Mouse (Mus musculus): ENCODE results near the gene Gnptg. TPM values are rescaled to one million over a fixed set of nuclear protein-coding genes. Genes with fewer than 3 reads are reported as not detected.

The Gnptg gene
- polyA plus RNA-seq, 1 experiment, result 22.4 TPM

GRCm38 (mm10) chr17:25202401-25202800, 37.5 kb downstream of the Gnptg start:
- WGBS, result 93% methylated on average over 4 of the region's 4 CpGs
- DNase-seq (ENCODE audit: low read depth in 1 of 2, low spot score in 2 of 2), result no peak
- Histone ChIP-seq H3K4me3 (ENCODE audit: extremely low read depth, insufficient read depth, insufficient read length) (no peak overlapping the region), H3K27me3 (ENCODE audit: control insufficient read depth, insufficient read depth, low read length) (no peaks in the 10 kb centered on the region), H3K36me3 (ENCODE audit: control insufficient read depth, insufficient read depth, low read length) (peaks cover 38% of the 10 kb centered on the region), H3K27ac (ENCODE audit: insufficient read depth, low read length) (no peak overlapping the region), H3K4me1 (ENCODE audit: control insufficient read depth, insufficient read depth, insufficient read length) (no peaks in the 10 kb centered on the region)
- TF ChIP-seq CTCF (IDR thresholded peaks at IDR 0.05; ENCODE audit: extremely low read depth, insufficient read depth, insufficient read length, insufficient replicate concordance), result no peak
- TF ChIP-seq POLR2A (IDR thresholded peaks at IDR 0.05; ENCODE audit: low read depth, low read length), result no peak

DNA sequence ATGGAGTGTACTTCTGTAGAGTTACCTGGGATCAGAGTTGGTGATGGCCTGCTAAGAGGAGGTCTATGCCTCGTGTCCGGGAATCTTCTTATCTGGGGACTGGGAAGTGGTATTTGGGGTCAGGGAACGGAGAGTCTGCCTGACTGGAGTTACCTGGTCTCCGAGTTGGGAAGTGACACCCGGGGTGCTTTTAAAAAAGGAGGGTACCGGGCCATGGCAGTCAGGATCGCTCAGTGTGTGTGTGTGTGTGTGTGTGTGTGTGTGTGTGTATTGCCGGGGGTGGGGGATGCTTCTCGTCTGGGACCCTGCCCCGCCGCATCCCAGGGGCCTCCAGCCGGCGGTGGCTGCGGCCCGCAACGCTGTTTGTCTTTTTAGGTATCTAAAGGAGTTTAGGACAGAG, 50.8 kb downstream of the Gnptg start:
- H3K36me3 ChIP-seq (ENCODE audit: control insufficient read depth, insufficient read depth, low read length), result 0 out of 2 replicates have a peak, but pooled peaks cover 2% of the 10 kb centered on the region
- peaks cover 12% of the 10 kb centered on the region; the same call in 1 of the 2 replicates for H3K4me1 ChIP-seq (ENCODE audit: control insufficient read depth, insufficient read depth, insufficient read length)
- TF ChIP-seq CTCF (IDR thresholded peaks at IDR 0.05; ENCODE audit: extremely low read depth, insufficient read depth, insufficient read length, insufficient replicate concordance) (no peak), POLR2A (IDR thresholded peaks at IDR 0.05; ENCODE audit: low read depth, low read length) (no peak)
- no peaks in the 10 kb centered on the region for H3K27me3 ChIP-seq (ENCODE audit: control insufficient read depth, insufficient read depth, low read length)
- no peak for DNase-seq (ENCODE audit: low read depth in 1 of 2, low spot score in 2 of 2)
- H3K4me3 ChIP-seq (ENCODE audit: extremely low read depth, insufficient read depth, insufficient read length), result peak overlapping the region; percentile 91
- 7% methylated on average over 16 of the region's 16 CpGs for WGBS
- H3K27ac ChIP-seq (ENCODE audit: insufficient read depth, low read length), result no peak overlapping the region

- Histone ChIP-seq H3K4me1 (ENCODE audit: control insufficient read depth, insufficient read depth, insufficient read length) (peaks cover 15% of the 10 kb centered on the region; the same call in 1 of the 2 replicates), H3K4me3 (ENCODE audit: extremely low read depth, insufficient read depth, insufficient read length) (peak within 1 kb of the TSS; percentile 91), H3K27me3 (ENCODE audit: control insufficient read depth, insufficient read depth, low read length) (no peaks in the 10 kb centered on the region), H3K27ac (ENCODE audit: insufficient read depth, low read length) (peak within 1 kb of the TSS; percentile 84), H3K36me3 (ENCODE audit: control insufficient read depth, insufficient read depth, low read length) (no peaks in the 10 kb centered on the region)
- TF ChIP-seq CTCF (IDR thresholded peaks at IDR 0.05; ENCODE audit: extremely low read depth, insufficient read depth, insufficient read length, insufficient replicate concordance) (no peak), POLR2A (IDR thresholded peaks at IDR 0.05; ENCODE audit: low read depth, low read length) (no peak)
- WGBS, result under 1% methylated on average over 101 of the region's 104 CpGs
- peak in 1 of 2 experiments; percentile 63 for DNase-seq (ENCODE audit: low read depth in 1 of 2, low spot score in 2 of 2)
These were observed 51.5 kb downstream of the Gnptg start, which contains the start of gene Unkl for GRCm38 (mm10) chr17:25188150-25189031. Unkl (plus strand) TSS chr17:25188397.

DNA sequence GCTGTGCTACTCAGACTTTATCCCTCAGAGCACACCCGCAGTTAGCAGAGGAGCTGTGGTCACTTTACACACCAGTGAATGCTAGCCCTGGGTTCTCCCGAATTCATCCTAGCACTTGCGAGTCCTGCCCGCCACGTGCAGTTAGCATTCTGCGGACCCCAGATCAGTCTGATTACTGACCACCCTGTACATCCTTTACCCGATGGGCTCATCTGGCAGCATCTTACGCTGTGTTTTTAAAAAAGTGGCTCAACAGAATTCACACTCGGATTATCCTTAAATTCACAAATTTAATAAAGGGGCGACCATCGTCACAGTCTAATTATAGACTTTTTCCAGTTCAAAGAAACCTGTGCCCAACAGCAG, 52.2 kb downstream of the Gnptg start:
- H3K27ac ChIP-seq (ENCODE audit: insufficient read depth, low read length), result peak overlapping the region; percentile 48
- WGBS, result 25% methylated on average over 11 of the region's 11 CpGs
- no peak for DNase-seq (ENCODE audit: low read depth in 1 of 2, low spot score in 2 of 2)
- H3K36me3 ChIP-seq (ENCODE audit: control insufficient read depth, insufficient read depth, low read length), result no peaks in the 10 kb centered on the region
- TF ChIP-seq CTCF (IDR thresholded peaks at IDR 0.05; ENCODE audit: extremely low read depth, insufficient read depth, insufficient read length, insufficient replicate concordance) (no peak), POLR2A (IDR thresholded peaks at IDR 0.05; ENCODE audit: low read depth, low read length) (no peak)
- no peaks in the 10 kb centered on the region for H3K27me3 ChIP-seq (ENCODE audit: control insufficient read depth, insufficient read depth, low read length)
- peak overlapping the region; percentile 91 for H3K4me3 ChIP-seq (ENCODE audit: extremely low read depth, insufficient read depth, insufficient read length)
- H3K4me1 ChIP-seq (ENCODE audit: control insufficient read depth, insufficient read depth, insufficient read length), result peaks cover 15% of the 10 kb centered on the region; the same call in 1 of the 2 replicates

DNA sequence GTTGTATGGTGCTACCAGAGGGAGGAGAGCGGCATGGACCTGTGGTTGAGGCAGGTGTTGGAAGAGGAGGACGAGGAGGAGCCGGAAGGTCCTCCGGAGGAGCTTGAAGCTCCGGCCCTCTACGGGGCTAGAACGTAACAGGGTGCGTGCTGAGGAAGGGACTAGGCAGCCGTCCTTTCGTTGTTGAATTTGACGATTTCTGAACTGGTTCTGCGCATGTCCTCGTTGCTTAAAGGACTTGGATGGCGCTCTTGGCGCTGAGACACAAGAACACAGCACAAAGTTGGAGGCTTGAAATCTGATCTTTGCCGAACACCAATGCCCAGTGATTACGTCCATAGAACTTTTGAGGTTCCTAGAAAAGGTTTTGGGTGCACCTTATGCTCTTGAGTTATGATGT, 55.0 kb downstream of the Gnptg start:
- WGBS, result 9% methylated on average over 17 of the region's 17 CpGs
- Histone ChIP-seq H3K4me3 (ENCODE audit: extremely low read depth, insufficient read depth, insufficient read length) (peak overlapping the region; percentile 82), H3K27ac (ENCODE audit: insufficient read depth, low read length) (no peak overlapping the region), H3K27me3 (ENCODE audit: control insufficient read depth, insufficient read depth, low read length) (no peaks in the 10 kb centered on the region), H3K36me3 (ENCODE audit: control insufficient read depth, insufficient read depth, low read length) (no peaks in the 10 kb centered on the region), H3K4me1 (ENCODE audit: control insufficient read depth, insufficient read depth, insufficient read length) (peaks cover 15% of the 10 kb centered on the region; the same call in 1 of the 2 replicates)
- TF ChIP-seq CTCF (IDR thresholded peaks at IDR 0.05; ENCODE audit: extremely low read depth, insufficient read depth, insufficient read length, insufficient replicate concordance), result no peak
- TF ChIP-seq POLR2A (IDR thresholded peaks at IDR 0.05; ENCODE audit: low read depth, low read length), result no peak
- no peak for DNase-seq (ENCODE audit: low read depth in 1 of 2, low spot score in 2 of 2)

GRCm38 (mm10) chr17:25184129-25184691, 55.7 kb downstream of the Gnptg start, which contains the start of gene BC003965:
BC003965 (plus strand) TSS chr17:25184554.
- Histone ChIP-seq H3K4me1 (ENCODE audit: control insufficient read depth, insufficient read depth, insufficient read length) (peaks cover 8% of the 10 kb centered on the region; the same call in 1 of the 2 replicates), H3K27ac (ENCODE audit: insufficient read depth, low read length) (peak within 1 kb of the TSS; percentile 93), H3K4me3 (ENCODE audit: extremely low read depth, insufficient read depth, insufficient read length) (peak within 1 kb of the TSS; percentile 82), H3K27me3 (ENCODE audit: control insufficient read depth, insufficient read depth, low read length) (no peaks in the 10 kb centered on the region), H3K36me3 (ENCODE audit: control insufficient read depth, insufficient read depth, low read length) (no peaks in the 10 kb centered on the region)
- peak; percentile 96 to 97 for DNase-seq (ENCODE audit: low read depth in 1 of 2, low spot score in 2 of 2)
- TF ChIP-seq CTCF (IDR thresholded peaks at IDR 0.05; ENCODE audit: extremely low read depth, insufficient read depth, insufficient read length, insufficient replicate concordance), result no peak
- TF ChIP-seq POLR2A (IDR thresholded peaks at IDR 0.05; ENCODE audit: low read depth, low read length), result peak; percentile 83
- under 1% methylated on average over 50 of the region's 50 CpGs for WGBS

Other genes starting within 250 kb of the Gnptg start
- gene Cramp1l, start 224.3 kb downstream of the Gnptg start, polyA plus RNA-seq (2012; rRNA removed), result 12.6 and 15.3 TPM in 2 replicates
- gene Ift140, start 224.0 kb downstream of the Gnptg start, polyA plus RNA-seq (2012; rRNA removed), result 31.5 and 33.2 TPM in 2 replicates
- 37.6 and 46.7 TPM in 2 replicates for gene Tmem204, start 156.5 kb downstream of the Gnptg start, polyA plus RNA-seq (2012; rRNA removed)
- 20.7 and 22.6 TPM in 2 replicates for gene Telo2, start 124.2 kb downstream of the Gnptg start, polyA plus RNA-seq (2012; rRNA removed)
- gene Ptx4, start 119.4 kb downstream of the Gnptg start, polyA plus RNA-seq (2012; rRNA removed), result not detected in 2 replicates
- 27.0 and 29.9 TPM in 2 replicates for gene Clcn7, start 106.7 kb downstream of the Gnptg start, polyA plus RNA-seq (2012; rRNA removed)
- gene Ccdc154, start 77.7 kb downstream of the Gnptg start, polyA plus RNA-seq (2012; rRNA removed), result 0.04 TPM in 1 of 2 replicates, not detected in the other
- gene Gm38655, start 64.7 kb downstream of the Gnptg start, polyA plus RNA-seq (2012; rRNA removed), result not detected in 2 replicates
- gene BC003965, start 55.6 kb downstream of the Gnptg start, polyA plus RNA-seq (2012; rRNA removed), result 9.1 and 10.0 TPM in 2 replicates
- gene Unkl, start 51.7 kb downstream of the Gnptg start, polyA plus RNA-seq (2012; rRNA removed), result 30.4 and 32.0 TPM in 2 replicates
- 13.1 and 15.7 TPM in 2 replicates for gene Tsr3, start within 50 bp of the Gnptg start, polyA plus RNA-seq (2012; rRNA removed)
- gene Baiap3, start 16.2 kb upstream of the Gnptg start, polyA plus RNA-seq (2012; rRNA removed), result 23.1 and 23.8 TPM in 2 replicates
- 95.2 and 102 TPM in 2 replicates for gene Ube2i, start 34.5 kb upstream of the Gnptg start, polyA plus RNA-seq (2012; rRNA removed)
- 2.5 and 2.7 TPM in 2 replicates for gene Prss34, start 58.3 kb upstream of the Gnptg start, polyA plus RNA-seq (2012; rRNA removed)
- gene Prss28, start 68.5 kb upstream of the Gnptg start, polyA plus RNA-seq (2012; rRNA removed), result not detected in 2 replicates
- gene Prss29, start 78.5 kb upstream of the Gnptg start, polyA plus RNA-seq (2012; rRNA removed), result 0.26 and 0.32 TPM in 2 replicates
- 0.11 TPM in 1 of 2 replicates, not detected in the other for gene Tpsab1, start 105.4 kb upstream of the Gnptg start, polyA plus RNA-seq (2012; rRNA removed)
- 1.2 and 1.6 TPM in 2 replicates for gene Tpsb2, start 126.2 kb upstream of the Gnptg start, polyA plus RNA-seq (2012; rRNA removed)
- gene Tpsg1, start 129.1 kb upstream of the Gnptg start, polyA plus RNA-seq (2012; rRNA removed), result 0.09 TPM in 1 of 2 replicates, not detected in the other
- gene Cacna1h, start 193.7 kb upstream of the Gnptg start, polyA plus RNA-seq (2012; rRNA removed), result 11.6 and 14.4 TPM in 2 replicates
- 0.06 TPM in 1 of 2 replicates, not detected in the other for gene Tekt4, start 214.5 kb upstream of the Gnptg start, polyA plus RNA-seq (2012; rRNA removed)